Mouse (Mus musculus) left cerebral cortex, adult 18-20 months (tissue): Measurements from ENCODE around the gene Cdc26. TPM values are rescaled to one million over a fixed set of nuclear protein-coding genes. Genes with fewer than 3 reads are reported as not detected.

Experiments
- DNase-seq, 2 experiments: peaks; one replicate each; pipeline ENCODE4 v3.0.0; 2021 to 2022; ENCODE audit warnings: low spot score in 2 of 2, mixed read lengths in 1 of 2
- total RNA-seq, 2 experiments: library from RNA; stranded (reverse); gene quantifications; 2 replicates each; pipeline ENCODE4 v1.2.3; 2021

Gene Cdc26
- total RNA-seq, 2 experiments from 2014 or later, result 47.9 to 49.7 TPM

DNA sequence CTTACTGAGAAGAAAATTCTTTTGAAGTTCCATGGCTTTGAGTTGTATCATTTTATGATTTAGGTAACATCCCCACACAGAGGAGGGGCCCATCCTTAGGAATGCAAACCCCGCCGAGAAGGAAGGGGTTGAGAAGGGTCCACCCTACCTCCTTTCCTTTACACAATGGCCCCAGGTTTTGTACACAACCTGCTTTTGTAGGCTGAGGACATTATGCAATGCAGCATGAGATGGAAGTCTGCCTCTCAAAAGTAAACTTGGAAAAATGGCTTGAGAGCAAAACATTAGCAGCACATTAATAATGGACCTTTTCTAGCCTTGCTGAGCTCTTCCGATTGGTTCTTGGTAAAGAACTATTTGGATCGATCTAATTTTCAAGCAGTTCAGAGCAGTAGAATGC, 42.2 kb downstream of the Cdc26 start:
- no peak for DNase-seq

DNA sequence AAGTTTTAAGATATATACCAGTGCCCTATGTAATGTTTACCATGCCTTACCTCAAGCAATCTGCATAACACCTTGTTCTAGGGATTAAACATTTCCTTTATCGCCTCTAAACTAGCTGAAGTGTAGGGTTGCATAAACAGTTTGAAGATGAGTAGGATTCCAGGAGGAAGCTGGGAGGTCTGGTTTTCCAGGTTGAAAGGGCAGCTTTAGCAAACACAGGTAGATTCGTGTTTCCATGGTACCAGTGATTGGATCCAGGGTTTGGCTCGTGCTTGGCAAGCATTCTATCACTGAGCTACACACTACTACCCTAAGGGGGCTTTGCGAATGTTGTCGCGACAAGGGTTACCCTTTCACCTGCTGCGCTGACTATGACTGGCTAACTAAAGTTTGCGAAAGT, 44.1 kb downstream of the Cdc26 start:
- DNase-seq, result no peak

DNA sequence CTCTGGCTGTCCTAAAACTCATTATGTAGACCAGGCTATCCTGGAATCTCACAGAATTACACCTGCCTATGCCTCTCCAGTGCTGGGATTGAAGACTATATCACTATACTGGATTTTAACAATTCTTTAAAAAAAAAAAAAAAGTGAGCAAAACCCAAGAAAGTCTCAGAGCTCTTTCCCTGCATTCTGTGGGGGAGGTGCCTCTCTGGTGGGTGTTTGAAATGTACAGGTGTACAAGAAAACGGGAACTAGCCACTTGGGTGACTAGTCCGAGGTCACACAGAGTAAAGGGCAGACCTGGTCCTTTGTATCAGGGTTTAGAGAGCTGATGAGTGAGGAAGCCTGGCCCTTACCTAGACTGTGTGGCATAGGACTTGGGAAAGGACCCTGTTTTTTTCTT, 46.0 kb downstream of the Cdc26 start:
- DNase-seq, result no peak

DNA sequence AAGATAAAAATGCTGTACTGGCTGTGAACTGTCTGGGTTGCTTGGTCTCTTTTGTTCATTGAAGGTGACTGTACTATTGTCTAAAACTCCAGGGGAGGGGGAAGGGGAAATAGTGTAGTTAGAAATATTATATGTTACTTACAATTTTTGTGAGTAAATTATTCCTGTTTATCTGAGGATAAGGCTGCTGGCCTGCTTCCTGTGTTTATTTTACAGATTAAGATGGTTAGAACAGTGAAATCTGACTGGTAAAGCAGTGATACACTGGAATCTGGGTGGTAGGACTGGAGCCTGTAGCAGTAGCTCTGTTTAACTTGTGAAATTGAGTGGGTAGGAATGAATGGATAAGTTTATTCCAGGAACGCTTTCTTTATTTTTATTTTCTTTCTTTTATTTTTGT, 46.4 kb downstream of the Cdc26 start:
- no peak for DNase-seq

DNA sequence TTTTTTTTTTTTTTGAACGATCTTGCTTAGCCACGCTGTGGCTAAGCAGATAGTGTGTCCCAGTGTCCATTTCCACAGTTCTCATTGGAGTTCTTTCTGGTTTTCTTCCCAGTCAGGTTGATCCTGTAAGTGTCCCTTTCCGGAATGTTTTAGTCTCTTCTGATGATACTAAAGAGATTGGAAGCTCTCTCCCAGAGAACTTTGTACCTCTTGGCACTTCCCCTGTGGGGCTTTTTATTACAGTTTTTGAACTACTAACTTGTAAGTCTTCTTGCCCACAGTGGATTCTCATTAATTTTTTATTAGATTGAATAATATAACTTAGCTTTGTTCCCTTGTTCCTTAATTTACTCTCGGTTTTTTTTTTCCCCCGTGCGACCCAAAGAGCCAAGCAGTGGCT, 46.9 kb downstream of the Cdc26 start:
- no peak for DNase-seq

DNA sequence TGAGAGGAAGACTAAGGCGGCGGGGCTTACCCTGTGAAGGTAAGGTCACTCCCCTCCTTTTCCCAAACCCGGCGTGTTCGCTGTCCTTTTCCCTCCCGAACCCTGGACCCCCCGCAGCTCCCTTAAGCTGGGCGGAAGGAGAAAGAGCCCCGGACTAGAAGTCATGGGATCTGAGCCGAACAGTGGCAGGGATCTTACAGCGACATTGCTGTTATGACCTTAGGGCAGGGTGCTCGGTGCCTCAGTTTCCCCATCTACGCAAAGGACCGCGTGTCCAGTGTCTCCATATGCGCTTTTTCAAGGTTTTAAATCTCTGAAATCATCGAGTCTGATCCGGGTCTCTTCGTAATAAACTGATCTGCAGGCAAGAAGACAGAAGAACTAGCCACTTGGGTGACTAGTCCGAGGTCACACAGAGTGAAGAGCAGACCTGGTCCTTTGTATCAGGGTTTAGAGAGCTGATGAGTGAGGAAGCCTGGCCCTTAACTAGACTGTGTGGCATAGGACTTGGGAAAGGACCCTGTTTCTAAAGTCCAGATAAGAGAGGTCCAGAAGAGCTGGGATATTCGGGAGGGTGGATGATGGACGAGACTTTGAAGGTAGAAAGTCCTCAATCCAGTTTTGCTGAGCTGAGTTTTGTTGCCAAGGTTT, 47.5 kb downstream of the Cdc26 start:
- DNase-seq, result no peak

- peak; percentile 96 to 97 for DNase-seq
These were observed 48.2 kb downstream of the Cdc26 start, which contains the start of the genes Fkbp15 and Slc31a1 for GRCm38 (mm10) chr4:62360088-62360804. Fkbp15 (minus strand) TSS chr4:62360548. Slc31a1 (plus strand) TSS chr4:62360727.

- no peak for DNase-seq
These were observed 49.1 kb downstream of the Cdc26 start for GRCm38 (mm10) chr4:62359256-62359775.

DNA sequence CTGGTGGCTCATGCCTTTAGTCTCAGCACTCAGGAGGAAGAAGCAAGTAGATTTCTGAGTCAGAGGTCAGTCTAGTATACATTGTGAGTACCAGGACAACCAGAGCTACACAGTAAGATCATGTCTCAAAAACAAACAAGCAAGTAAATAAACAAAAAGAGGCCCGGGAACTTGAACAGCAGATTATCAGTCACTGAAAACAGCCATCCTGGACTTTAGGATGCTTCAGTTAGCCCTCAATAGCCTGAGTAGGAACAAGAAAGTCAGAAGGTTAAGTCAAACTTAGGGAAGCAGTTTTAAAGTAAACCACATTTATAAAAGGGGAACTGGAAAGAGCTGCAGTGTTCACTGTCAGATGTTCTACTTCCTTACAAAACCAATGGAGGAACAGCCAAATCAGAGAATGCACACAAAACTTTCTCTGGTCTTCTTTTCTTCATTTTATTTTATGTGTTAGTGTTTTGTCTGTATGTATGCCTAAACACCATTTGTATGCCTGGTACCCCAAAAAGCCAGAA, 50.8 kb downstream of the Cdc26 start:
- no peak for DNase-seq

GRCm38 (mm10) chr4:62349371-62349770, 59.1 kb downstream of the Cdc26 start:
- no peak for DNase-seq

GRCm38 (mm10) chr4:62348329-62348705, 60.1 kb downstream of the Cdc26 start:
- DNase-seq, result no peak

- no peak for DNase-seq
These were observed 60.7 kb downstream of the Cdc26 start for GRCm38 (mm10) chr4:62347605-62348328.

DNA sequence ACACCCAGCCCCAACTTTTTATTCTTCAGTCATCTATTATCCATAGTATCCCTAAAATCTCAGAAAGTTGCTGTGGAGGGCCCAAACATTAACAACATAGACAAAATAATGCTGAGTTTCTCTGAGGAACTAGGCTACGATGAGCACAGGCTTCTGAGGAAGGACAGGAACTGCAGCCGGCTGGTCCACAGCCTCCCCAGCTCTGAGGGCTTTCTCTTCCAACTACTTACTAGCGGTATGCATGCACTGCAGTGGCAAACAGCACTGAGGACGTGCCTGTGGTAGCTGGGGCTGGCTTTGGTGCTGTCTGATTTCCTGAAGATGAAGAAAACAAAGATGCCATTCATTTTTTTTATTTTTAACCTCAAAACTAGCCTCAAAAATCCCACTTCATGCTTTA, 62.6 kb downstream of the Cdc26 start:
- DNase-seq, result no peak

DNA sequence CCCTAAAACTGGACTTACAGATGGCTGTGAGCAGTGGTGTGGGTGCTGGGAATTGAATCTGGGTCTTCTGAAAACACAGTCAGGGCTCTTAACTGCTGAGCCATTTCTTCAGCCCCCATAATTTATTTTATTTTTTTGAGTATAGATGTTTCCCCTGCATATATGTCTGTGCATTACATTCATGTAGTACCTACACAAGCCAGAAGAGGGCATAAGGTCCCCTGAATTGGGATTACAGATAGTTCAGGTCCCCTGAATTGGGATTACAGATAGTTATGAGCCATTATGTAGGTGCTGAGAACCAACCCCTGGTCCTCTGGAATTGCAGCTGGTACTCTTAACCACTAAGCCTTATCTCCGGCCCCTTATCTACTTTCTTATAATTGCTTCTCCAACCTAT, 64.4 kb downstream of the Cdc26 start:
- no peak for DNase-seq

DNA sequence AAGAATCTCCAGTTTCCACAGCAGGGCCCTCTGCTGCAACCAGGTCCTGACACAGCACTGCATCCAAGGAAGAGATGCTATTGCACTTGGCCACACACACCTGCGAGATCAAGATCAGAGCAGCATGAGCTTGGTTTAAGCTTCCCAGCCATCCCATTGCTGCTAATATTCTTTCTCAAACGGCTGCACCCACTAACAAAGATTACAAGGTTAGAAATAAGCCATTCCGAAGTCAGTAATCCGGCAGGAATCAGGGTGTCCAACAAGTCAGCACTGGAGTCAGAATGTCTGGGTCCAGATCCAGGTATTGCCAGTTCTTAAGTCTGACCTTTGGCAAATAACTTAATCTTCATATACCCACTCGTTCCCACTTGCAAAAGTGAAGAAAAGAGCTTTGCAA, 69.9 kb downstream of the Cdc26 start:
- DNase-seq, result no peak

Other genes with a start within 250 kb of the Cdc26 start
- 10 to 100 TPM; 21.4 to 21.7 TPM for gene Zfp37, start 177.6 kb downstream of the Cdc26 start, total RNA-seq
- 1 to 10 TPM; 8.5 to 8.7 TPM for gene Slc31a2, start 146.1 kb downstream of the Cdc26 start, total RNA-seq
- gene Fkbp15, start 48.1 kb downstream of the Cdc26 start, total RNA-seq, result 10 to 100 TPM; 32.8 to 33.2 TPM
- gene Slc31a1, start 47.9 kb downstream of the Cdc26 start, total RNA-seq, result 10 to 100 TPM; 10.7 to 11.3 TPM
- gene Prpf4, start 155 bp upstream of the Cdc26 start, total RNA-seq, result 10 to 100 TPM; 13.0 to 14.2 TPM
- gene Rnf183, start 26.6 kb upstream of the Cdc26 start, total RNA-seq, result not detected
- gene Wdr31, start 62.3 kb upstream of the Cdc26 start, total RNA-seq, result 1 to 10 TPM; 8.5 to 8.7 TPM
- gene Bspry, start 71.4 kb upstream of the Cdc26 start, total RNA-seq, result under 1 TPM; 0.28 to 0.40 TPM
- 1 to 10 TPM; 8.9 to 9.0 TPM for gene Hdhd3, start 94.8 kb upstream of the Cdc26 start, total RNA-seq
- gene Alad, start 111.3 kb upstream of the Cdc26 start, total RNA-seq, result 10 to 100 TPM; 36.4 to 41.0 TPM
- 10 to 100 TPM; 23.4 to 23.9 TPM for gene Pole3, start 116.4 kb upstream of the Cdc26 start, total RNA-seq
- under 1 TPM; 0.46 to 0.80 TPM for gene 4933430I17Rik, start 116.7 kb upstream of the Cdc26 start, total RNA-seq
- 10 to 100 TPM; 25.7 TPM for gene Rgs3, start 151.2 kb upstream of the Cdc26 start, total RNA-seq